Mouse (Mus musculus) adrenal gland, postnatal 36 days (tissue): ENCODE data around the gene Slc8b1. TPM values are rescaled to one million over a fixed set of nuclear protein-coding genes. Genes with fewer than 3 reads are reported as not detected.

Source experiments
- DNase-seq, 2 experiments: peaks; one replicate each; pipeline ENCODE4 v3.0.0; 2021; ENCODE audit warnings: mixed read lengths in 1 of 2
- long read RNA-seq, 2 experiments: library from polyadenylated mRNA; stranded (forward); transcript quantifications; one replicate each; pipeline ENCODE4 v2.0.0; 2021; ENCODE audit warnings: borderline sequencing depth in 2 of 2
- total RNA-seq, 2 experiments: library from RNA; stranded (reverse); gene quantifications; 2 replicates each; pipeline ENCODE4 v1.2.3; 2021

Slc8b1 gene
- total RNA-seq, result 10 to 100 TPM; 29.0 to 45.6 TPM
- long read RNA-seq, experiment 1, transcript Slc8b1-202 (14 exons, 2,661 nt), result major isoform, 8 of 59 reads
- long read RNA-seq, experiment 1, partial matches to known transcripts, result 9 of 59 reads
- long read RNA-seq, experiment 1, other reads (novel, unspliced or antisense), result 38 of 59 reads
- long read RNA-seq, experiment 2, partial matches to known transcripts, result 0 of 10 reads
- long read RNA-seq, experiment 2, other reads (novel, unspliced or antisense), result 7 of 10 reads

DNA sequence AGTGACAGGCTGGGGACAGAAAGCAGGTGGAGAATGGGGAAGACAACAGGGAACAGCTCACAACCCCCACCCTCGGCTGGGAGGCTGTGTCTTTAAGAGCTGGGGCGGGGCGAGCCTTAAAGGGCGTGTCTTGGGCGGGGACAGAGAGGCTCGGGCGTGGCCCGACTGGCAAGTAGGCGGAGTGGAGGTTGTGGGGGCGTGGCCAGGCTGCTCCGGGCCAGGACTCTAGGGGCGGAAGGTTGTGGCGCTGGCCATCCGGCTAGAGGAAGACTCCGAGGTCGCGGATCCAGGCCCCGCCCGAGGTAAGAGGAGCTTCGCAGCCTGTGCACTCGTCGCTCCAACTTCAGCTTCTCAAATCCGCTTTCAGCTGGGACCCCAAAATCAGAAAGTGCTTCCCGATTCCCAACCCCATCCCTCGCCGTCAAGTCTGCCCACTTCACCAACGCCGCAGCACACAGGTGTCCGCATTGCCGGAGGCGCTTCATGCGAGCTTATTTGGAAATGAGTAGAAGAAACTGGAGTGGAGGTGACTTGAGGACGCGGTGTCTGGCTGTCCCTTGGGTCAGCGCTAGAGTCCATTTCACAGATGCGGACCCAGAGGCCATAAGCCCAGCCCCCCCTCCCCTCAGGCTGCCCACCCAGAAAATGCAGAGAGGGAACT, at the start of gene Slc8b1:
Gene Slc8b1, plus strand, starts transcription at position 187 of the 661 bp plus-strand sequence.
- peak; percentile 97 to 98 for DNase-seq

DNA sequence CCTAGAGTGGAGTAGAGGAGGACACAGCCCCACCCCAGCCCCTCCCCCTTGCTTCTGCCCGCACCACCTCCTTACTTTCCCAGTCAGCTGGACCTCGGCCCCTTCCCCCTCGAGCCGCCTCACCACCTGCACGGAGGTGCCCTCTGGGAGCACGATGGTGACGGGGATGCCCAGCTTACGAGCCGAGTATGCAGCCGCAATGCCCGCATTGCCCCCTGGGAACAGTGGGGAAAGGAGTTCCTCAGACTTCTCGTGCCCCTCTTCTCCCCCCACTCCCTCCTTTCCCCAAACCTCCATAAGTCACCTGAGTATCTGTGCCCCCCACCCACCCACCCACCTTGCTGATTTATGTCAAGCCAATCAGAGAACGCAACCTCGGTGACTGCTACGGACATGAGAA, 49.1 kb upstream of the Slc8b1 start:
- no peak for DNase-seq

DNA sequence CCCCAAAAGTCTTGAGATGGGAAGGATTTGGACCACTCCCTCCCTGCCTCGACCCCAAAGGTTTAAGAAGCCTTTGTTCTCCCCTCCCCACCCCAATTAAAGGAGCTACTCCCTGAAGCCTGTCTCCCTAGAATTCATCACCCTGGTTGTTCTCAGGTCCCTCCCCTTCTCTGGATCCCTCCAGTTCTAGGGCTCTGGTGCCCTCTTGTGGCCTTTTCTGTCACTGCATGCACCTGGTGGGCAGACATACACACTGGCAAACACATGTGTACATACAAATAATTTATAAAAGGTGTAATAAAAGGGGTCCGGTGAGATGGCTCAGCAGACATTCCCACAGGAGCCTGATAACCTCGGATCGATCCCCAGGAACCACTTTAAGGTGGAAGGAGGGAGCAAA, 46.6 kb upstream of the Slc8b1 start:
- peak in 1 of 2 experiments; percentile 40 for DNase-seq

DNA sequence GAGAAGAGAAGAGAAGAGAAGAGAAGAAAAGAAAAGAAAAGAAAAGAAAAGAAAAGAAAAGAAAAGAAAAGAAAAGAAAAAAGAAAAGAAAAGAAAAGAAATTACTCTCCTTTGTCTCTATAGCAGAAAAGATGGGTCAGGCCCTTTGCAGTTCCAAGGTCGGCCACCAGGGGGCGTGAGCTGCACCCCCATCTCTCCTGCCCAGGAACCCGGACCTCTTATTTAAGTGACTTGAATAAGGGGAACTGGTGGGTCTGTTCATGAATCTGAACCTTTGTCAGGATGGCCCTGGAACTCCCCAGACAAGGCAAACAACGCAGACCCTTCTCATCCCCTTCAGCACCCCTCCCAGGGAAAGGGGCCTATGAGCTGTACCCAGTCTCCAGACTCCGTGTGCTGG, 45.9 kb upstream of the Slc8b1 start:
- DNase-seq, result peak in 1 of 2 experiments; percentile 64

DNA sequence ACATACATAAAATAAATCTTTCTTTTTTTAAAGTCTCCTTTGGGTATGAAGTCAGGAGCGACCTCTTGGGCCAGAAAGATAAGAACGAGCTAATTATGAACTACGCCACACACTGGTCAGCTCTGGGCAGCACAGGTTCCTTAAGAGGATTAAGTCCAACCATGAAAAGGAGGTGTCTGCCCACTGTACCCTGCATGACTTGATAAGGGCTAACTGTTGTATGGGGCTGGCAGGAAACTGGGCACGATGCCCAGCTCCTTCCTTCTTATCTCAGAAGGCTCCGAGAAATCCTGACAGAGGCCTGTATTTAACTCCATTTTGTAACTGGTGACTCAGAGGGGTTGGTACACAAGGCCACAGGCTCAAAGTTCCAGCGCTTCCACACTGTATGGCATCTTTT, 45.1 kb upstream of the Slc8b1 start:
- peak; percentile 89 to 90 for DNase-seq

DNA sequence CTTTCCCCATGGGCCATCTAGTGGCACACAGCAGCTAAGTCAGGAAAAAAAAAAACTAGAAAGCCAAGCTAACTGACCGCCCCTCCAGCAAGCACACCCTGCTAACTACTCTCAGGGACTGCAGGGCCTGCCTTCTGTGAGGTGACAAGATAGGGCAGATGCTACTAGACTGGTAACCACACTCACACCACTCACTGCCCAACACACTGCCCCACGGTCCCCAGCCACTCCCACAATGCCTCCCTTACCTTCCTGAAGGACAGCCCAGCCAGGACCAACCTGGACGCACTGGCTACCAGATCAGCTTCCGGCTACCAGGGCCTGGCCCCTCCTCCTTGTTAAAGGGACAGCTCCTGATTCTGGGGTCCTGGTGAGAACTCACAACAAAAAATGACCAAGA, 43.9 kb upstream of the Slc8b1 start:
- DNase-seq, result peak; percentile 68 to 79

DNA sequence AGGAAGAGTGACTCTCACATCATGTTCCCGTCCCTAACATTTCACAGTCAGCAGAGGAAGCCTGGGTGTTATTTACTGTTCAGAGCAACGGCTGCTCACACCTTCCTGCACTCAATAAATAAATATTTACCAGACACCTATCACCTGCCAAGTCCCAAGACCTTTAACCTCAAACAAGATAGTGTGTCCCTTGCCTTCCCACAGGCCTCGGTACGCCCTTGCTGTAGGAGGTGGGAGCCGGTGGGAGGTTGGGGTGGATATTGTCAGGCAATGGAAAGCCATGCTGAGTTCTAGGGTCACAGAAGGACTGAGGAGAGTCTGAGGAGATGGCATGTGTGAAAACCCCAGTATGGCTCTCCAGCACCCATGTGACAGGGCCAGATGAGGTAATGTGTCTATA, 42.6 kb upstream of the Slc8b1 start:
- no peak for DNase-seq

DNA sequence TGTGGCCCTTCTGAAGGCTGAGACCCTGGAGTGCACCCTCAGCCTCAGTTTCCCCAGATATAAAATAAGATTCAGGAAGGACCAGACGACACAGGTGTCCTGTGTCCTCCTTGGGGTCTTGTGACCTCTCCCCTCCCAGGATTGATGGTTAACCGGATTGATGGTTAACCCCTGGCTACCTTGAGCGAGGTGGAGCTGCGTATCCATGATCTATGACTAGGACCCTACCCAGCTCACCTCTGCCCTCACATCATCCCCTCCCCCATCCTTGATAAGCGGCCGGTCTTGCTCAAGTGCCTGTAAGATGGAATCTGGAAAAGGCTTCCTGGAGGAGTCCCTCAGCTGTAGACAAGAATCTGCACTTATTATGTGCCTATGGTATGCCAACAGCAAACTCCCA, 42.1 kb upstream of the Slc8b1 start:
- DNase-seq, result no peak

DNA sequence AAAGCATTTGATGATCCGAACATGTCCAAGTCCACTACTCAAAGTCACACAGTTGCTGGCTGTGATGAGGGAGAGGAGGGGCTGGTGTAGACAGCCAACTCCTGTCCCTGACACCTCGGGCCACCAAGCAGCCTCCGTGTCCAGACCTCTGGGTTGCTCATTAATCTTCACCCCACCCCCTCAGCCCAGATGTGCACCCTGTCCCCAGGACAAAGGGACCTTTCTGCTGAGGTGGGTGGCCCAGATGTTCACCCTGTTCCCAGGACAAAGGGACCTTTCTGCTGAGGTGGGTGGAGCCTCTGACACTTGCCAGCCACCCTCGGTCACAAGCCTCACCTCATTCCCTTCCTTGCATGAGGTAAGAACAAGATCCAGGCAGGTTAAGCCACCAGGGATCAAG, 39.4 kb upstream of the Slc8b1 start:
- DNase-seq, result no peak

DNA sequence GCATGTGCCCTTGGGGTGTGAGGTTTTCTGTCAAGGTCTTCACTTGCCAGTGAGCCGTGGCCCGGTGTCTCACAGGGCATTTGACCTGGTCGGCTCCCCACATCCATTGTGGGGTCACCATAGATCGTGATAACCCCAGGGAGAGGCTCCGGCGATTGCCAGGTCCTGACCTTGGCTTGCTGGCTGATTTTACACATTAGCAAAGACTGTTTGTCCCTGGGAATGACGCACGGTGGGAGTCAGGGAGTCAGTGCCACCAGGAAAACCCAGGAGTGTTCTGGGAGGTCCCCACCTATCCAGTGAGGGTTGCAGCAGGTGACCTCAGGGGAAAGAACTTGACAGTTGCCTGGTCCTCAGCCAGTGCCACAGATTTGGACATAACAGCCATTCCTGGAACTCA, 38.2 kb upstream of the Slc8b1 start, which contains the start of gene Sdsl:
Gene Sdsl, minus strand, starts transcription at position 41 of the 400 bp plus-strand sequence.
- peak; percentile 32 to 33 for DNase-seq

DNA sequence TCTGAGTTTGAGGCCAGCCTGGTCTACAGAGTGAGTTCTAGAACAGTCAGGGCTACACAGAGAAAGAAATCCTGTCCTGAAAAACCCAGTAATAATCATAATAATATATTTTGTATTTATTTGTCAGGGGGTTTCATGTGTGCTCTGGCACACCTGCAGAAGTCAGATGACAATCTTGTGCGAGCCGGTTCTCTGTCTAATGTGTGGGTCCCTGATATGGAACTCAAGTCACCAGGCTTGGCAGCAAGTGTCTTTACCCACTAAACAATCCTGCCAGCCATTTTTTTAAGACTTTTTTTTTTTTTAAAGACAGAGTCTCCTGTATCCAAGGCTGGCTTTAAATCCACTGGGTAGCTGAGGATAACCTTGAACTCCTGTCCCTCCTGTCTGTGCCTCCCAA, 37.6 kb upstream of the Slc8b1 start:
- no peak for DNase-seq

DNA sequence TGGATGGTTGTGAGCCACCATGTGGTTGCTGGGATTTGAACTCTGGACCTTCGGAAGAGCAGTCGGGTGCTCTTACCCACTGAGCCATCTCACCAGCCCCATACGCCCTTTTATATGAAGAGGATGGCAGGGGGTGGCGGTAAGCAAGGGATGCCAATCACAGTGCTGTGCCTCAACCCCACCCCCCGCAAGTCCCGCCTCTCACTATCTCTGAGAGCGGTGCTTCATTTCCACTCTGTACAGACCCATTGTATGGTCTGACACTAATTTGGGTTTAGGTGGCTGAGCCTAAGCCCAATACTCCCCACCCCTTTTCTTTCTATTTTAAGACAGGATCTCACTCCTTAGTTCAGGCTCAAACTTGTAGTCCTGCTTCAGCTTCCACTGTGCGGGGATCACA, 35.1 kb upstream of the Slc8b1 start:
- DNase-seq, result no peak

DNA sequence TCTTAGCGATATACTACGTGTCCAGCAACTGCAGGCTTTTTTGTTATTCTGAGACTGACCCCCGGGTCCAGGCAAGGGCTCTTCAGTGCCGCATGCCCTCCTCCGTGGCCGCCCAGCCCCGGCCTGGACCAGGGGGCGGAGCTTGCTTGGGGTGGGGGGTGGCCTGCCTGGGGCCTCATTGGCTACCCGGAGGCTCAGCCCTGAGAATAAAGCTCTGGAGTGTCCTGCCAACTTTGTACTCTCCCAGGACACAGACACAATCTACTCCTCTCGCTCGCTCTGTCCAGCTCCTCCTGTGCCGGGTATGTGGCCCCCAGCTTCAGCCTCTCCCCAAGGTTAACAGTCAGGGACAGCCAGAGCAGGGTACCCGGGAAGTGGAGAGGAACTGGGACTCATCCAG, 34.7 kb upstream of the Slc8b1 start, which contains the start of gene Sds:
Gene Sds, plus strand, starts transcription at position 231 of the 400 bp plus-strand sequence.
- DNase-seq, result peak in 1 of 2 experiments; percentile 33

DNA sequence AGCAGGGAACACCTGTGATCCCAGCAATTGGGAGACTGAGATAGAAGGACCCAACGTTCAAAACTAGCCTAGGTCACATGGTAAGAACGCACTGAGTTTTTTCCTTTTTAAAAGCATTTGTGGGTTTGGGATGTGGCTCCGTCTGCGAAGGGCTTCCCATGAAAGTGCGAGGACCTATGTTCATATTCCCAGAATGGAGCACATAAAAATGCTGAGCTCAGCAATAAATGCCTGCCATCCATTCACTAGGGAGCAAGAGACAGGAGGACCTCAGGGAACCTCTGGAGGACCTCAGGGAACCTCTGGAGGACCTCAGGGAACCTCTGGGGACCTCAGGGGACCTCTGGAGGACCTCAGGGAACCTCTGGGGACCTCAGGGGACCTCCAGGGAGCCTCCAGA, 33.0 kb upstream of the Slc8b1 start:
- no peak for DNase-seq

DNA sequence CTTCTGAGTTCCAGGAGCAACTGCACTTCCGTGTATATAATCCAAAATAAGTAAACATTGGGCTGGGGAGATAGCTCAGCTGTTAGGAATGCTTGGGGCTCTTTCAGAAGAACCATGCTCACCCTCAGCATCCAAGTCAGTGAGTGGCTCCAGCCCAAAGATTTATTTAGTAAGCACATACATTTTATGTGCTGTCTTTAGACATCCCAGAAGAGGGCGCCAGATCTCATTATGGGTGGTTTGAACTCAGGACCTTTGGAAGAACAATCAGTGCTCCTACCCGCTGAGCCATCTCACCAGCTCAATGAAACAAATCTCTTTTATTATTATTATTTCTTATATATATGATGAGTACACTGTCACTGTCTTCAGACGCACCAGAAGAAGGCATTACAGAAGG, 31.4 kb upstream of the Slc8b1 start:
- DNase-seq, result no peak

DNA sequence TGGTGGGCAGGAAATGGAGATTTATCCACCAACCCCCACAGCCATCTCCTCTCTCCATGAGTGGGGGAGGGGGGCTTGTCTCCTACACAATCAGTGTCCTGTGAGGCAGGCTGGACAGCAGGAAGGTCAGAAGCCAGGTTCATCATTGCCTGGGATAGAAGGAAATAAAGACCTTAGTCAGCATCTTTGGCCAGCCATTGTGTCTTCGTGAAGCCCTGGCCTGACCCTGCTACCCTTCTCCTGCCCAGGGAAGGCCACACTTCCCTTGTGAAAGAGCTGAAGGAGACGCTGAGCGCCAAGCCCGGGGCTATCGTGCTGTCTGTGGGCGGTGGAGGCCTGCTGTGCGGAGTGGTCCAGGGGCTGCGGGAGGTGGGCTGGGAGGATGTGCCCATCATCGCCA, 29.8 kb upstream of the Slc8b1 start:
- DNase-seq, result no peak

DNA sequence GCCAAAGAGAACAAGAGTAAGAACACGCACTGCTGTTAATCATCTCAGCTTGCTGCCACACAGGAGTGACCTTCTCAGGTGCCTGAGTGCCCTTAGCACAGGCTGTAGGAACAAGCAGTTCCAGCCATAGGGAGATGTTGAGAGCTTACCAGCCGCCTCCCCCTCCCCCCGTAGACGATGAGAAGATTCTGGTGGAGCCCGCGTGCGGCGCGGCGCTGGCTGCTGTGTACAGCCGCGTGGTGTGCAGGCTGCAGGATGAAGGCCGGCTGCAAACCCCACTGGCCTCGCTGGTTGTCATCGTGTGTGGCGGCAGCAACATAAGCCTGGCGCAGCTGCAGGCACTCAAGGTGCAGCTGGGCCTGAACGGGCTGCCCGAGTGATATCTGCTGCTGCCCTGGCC, 27.6 kb upstream of the Slc8b1 start:
- DNase-seq, result peak in 1 of 2 experiments; percentile 52

DNA sequence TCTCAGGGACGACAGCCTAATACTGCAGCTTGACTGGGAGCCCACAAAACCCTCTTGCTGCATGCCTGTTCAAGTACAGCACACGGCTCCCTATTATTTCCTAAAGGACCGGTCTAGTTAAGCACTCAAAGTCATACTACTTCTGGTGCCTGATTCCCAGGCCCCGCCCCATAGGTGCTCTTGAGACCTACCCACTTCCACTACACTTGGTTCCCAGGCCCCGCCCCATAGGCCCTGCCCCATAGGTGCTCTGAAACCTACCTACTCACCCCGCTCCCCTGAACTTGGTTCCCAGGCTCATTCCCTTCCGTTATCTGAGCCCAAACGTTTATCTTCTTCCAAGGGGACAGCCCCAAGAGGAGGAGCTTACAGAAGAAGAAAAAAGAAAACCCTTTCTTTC, 23.1 kb upstream of the Slc8b1 start:
- no peak for DNase-seq

DNA sequence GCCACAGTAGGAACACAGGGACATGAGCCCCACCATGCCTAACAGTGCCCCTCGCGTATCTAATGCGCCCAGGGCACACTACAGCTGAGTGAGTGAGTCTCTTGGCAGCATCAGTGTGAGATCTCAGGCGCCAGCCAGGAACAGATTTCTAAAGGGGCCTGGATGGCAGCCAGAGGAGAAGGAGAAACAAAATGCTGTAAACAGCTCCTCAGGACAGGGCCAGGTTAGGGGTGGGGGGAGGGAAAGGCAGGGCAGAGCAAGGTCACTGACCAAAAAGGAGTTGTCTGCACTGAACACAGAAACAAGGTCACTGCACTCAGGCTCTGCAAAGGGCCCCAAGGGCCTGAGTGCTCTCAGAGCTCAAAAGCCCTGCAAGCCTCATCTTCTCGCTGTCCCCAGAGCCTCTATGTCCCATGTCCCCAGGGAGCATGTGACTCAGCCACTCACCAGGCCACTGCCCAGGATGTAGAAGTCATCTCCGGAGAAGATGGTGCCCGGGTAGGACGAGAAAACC, 20.2 kb upstream of the Slc8b1 start:
- DNase-seq, result peak; percentile 57 to 72

DNA sequence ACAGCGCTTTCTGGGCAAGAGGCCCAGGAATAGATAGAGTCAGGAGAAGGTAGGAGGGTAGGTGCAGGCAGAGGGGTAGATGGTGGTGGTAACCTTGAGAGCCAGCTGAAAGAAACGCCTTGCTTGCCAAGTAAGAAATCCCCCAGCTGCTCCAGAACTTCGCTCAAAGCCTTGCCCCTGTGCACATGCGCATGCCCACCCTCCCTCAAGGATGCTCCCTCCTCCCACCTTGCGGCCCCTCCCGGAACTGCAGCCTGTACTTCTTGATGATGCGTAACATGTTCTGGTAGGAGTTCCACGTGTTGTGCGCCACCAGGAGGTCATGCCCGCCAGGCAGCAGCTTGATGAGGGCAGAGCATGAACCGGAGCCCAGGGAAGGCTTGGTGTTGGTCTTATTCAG, 18.5 kb upstream of the Slc8b1 start:
- DNase-seq, result peak in 1 of 2 experiments; percentile 53

DNA sequence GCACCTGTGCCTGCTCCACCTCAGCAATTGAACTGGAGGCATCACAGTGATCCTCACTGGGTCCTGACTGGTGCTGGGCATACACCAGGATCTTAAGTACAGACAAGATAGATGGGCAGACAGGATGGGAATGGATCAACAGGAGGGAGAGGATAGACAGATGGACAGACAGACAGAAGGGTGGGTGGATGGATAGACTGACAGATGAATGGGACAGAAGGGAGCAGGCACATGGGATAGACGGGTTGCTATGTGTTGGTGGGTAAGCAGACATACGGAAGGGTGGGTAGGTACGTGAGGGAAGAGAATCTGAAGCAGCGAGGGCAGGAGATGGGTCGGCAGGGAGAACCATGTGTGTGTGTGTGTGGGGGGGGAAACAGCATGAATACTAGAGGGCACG, 17.5 kb upstream of the Slc8b1 start:
- no peak for DNase-seq

DNA sequence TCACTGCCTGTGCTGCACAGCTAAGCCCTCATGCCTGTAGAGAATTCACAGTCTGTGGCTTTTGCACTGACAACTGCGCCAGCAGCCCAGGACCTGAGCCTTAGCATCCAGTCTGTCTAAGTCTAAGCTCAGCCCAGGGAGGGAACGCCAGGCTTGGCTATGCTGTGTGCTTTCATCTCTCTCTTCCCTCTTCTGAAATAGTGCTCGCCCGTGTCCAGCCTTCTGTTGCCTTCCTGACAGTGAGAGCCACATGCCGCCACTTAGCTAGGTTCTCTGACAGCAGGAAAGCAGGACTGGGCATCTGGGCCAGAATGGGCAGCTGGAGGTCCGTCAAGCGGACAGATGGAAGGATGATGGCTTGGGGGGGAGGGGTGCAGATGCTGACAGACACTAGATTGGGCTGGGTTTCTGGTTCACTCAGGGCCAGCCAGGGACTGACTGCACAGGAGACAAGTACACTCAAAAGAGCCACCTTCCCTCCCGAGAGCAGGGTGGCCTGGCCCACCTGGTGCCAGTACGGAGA, 17.0 kb upstream of the Slc8b1 start:
- no peak for DNase-seq

DNA sequence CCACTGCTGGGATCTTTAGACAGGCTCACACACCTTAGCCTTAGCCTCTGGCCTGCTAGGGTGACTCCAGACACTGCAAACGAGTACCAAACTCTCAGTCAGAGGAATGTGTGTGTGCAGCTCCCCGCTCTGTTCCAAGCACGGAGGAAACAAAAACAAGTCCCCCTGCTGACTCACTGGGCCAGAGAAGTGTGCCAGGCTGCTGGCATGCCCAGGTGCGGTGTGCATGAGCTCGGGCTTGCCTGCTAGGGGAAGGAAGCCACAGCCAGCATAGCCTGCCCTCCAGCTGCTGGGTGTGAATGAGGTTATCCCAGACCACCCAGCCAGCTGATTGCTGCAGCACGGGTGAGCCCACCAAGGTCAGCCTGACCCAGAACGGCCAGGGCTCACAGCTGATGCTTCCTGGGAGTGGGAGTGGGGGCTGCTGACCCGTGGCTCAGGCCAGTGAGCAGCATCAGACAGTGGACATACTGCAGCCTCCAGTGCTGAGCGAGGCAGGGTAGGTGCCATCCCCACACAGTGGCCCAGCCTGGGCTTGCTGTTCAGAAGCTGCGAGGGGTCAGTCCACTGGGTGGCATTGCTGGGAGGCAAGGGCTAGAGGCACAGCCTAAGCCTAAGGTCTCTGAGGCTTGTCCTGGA, 15.8 kb upstream of the Slc8b1 start:
- DNase-seq, result peak; percentile 47 to 58
